ENCODE assay signal across 27 mouse cellular contexts in the genomic region with DNA sequence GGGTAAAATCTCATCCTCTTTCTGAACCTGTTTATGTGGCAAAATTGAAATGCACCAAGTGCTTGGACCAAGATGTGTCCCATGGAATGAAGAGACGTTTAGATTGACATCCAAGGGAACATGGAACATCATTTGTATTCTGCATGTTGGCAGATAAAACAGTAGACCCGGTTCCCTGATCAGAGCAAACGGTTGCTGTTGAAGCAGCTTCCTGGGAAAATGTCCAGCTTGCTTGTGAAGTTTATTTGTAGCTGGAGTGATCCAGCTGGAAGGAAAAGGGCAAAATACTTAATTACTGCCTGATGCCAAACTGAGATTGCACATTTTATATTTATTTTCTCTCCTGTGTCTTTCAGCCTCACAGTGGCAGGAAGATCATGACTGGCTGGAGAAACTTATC. TPM values are rescaled to one million over a fixed set of nuclear protein-coding genes. Genes with fewer than 3 reads are reported as not detected.
DNase-seq lines count a peak whose midpoint lies in the region; ATAC-seq lines count a peak whose summit lies in the region.
"Had no signal": no experiment of that assay in that cellular context is flagged by ENCODE, and none has a peak within 500 bp of the region (broad histone marks: within the 10 kb centered on the region; RNA-seq: fewer than 3 reads in every experiment).

No protein-coding gene starts in this region.

- peak; percentile 42 for DNase-seq in layer of hippocampus, adult 11-12 months (ENCODE audit: low spot score)
- no peak for DNase-seq in layer of hippocampus, postnatal 25 days (ENCODE audit: extremely low spot score in 1 of 2, low spot score in 1 of 2)
- DNase-seq in midbrain, embryonic 11.5 days (ENCODE audit: low spot score, missing footprints): peak; percentile 31
- peak; percentile 32 for DNase-seq in brain, embryonic 18.5 days (ENCODE audit: low read depth, low spot score)
- DNase-seq in layer of hippocampus, postnatal 14 days (ENCODE audit: low spot score in 2 of 2): peak; percentile 25 to 85
- no peak for DNase-seq in thymus, postnatal 0 days (ENCODE audit: low spot score)
- no peak for DNase-seq in heart, postnatal 36 days
- DNase-seq: adrenal gland, adult 8-10 months; cerebellum, adult 11 months; cerebellum, postnatal 36 days; gastrocnemius, postnatal 36 days; heart, postnatal 10 days; kidney, postnatal 4 days; right cerebral cortex, postnatal 25 days; thymus, adult 18-20 months had no signal

- no peaks in the 10 kb centered on the region for H3K9me3 ChIP-seq in midbrain, embryonic 11.5 days (ENCODE audit: control insufficient read depth, low read length)
- no peaks in the 10 kb centered on the region for H3K9me3 ChIP-seq in midbrain, embryonic 16.5 days (replicated peaks; ENCODE audit: control insufficient read depth, low read length, poor library complexity, severe bottlenecking)
- H3K9me3 ChIP-seq: embryonic facial prominence, embryonic 15.5 days; hindbrain, embryonic 12.5 days; liver, embryonic 15.5 days; midbrain, embryonic 12.5 days had no signal

- no peaks in the 10 kb centered on the region for H3K4me1 ChIP-seq in midbrain, embryonic 11.5 days (ENCODE audit: control insufficient read depth, insufficient read depth, low read length)
- no peaks in the 10 kb centered on the region for H3K4me1 ChIP-seq in midbrain, embryonic 16.5 days (ENCODE audit: control insufficient read depth, insufficient read depth, low read length)
- H3K4me1 ChIP-seq: embryonic facial prominence, embryonic 15.5 days; hindbrain, embryonic 12.5 days; liver, embryonic 15.5 days; midbrain, embryonic 12.5 days had no signal

- no peaks in the 10 kb centered on the region for H3K36me3 ChIP-seq in midbrain, embryonic 11.5 days (ENCODE audit: control insufficient read depth, insufficient read depth, low read length)
- no peaks in the 10 kb centered on the region for H3K36me3 ChIP-seq in midbrain, embryonic 16.5 days (ENCODE audit: control insufficient read depth, insufficient read depth, low read length)
- H3K36me3 ChIP-seq: embryonic facial prominence, embryonic 15.5 days; hindbrain, embryonic 12.5 days; liver, embryonic 15.5 days; midbrain, embryonic 12.5 days had no signal

- no peak overlapping the region for H3K9ac ChIP-seq in midbrain, embryonic 11.5 days (ENCODE audit: low read length)
- no peak overlapping the region for H3K9ac ChIP-seq in midbrain, embryonic 16.5 days (ENCODE audit: low read depth, low read length)
- H3K9ac ChIP-seq: embryonic facial prominence, embryonic 15.5 days; hindbrain, embryonic 12.5 days; liver, embryonic 15.5 days; midbrain, embryonic 12.5 days had no signal

- 78% methylated on average over 3 of the region's 3 CpGs for WGBS in midbrain, embryonic 11.5 days
- WGBS in midbrain, embryonic 16.5 days: 65% methylated on average over 3 of the region's 3 CpGs

- intact Hi-C loops in heart, postnatal 36 days (cut with DNase I): no loop called here

- no peak overlapping the region for H3K4me3 ChIP-seq in midbrain, embryonic 11.5 days (ENCODE audit: low read depth, low read length)
- no peak overlapping the region for H3K4me3 ChIP-seq in midbrain, embryonic 16.5 days (ENCODE audit: low read depth, low read length)
- H3K4me3 ChIP-seq: embryonic facial prominence, embryonic 15.5 days; hindbrain, embryonic 12.5 days; liver, embryonic 15.5 days; midbrain, embryonic 12.5 days; myocyte had no signal

- no peak overlapping the region for H3K4me2 ChIP-seq in midbrain, embryonic 11.5 days
- H3K4me2 ChIP-seq in midbrain, embryonic 16.5 days (ENCODE audit: low read length): no peak overlapping the region
- H3K4me2 ChIP-seq: embryonic facial prominence, embryonic 15.5 days; hindbrain, embryonic 12.5 days; liver, embryonic 15.5 days; midbrain, embryonic 12.5 days had no signal

- H3K27me3 ChIP-seq in midbrain, embryonic 11.5 days (ENCODE audit: control insufficient read depth, insufficient read depth, low read length): no peaks in the 10 kb centered on the region
- H3K27me3 ChIP-seq in midbrain, embryonic 16.5 days (ENCODE audit: control insufficient read depth, insufficient read depth, low read depth, low read length): no peaks in the 10 kb centered on the region
- H3K27me3 ChIP-seq: embryonic facial prominence, embryonic 15.5 days; hindbrain, embryonic 12.5 days; liver, embryonic 15.5 days; midbrain, embryonic 12.5 days had no signal

- no peak overlapping the region for H3K27ac ChIP-seq in midbrain, embryonic 11.5 days (ENCODE audit: low read depth, low read length)
- H3K27ac ChIP-seq in midbrain, embryonic 16.5 days (ENCODE audit: low read length): no peak overlapping the region
- H3K27ac ChIP-seq: embryonic facial prominence, embryonic 15.5 days; hindbrain, embryonic 12.5 days; liver, embryonic 15.5 days; macrophage; midbrain, embryonic 12.5 days had no signal

- no peak for ATAC-seq in midbrain, embryonic 11.5 days (ENCODE audit: low FRiP score)
- no peak for ATAC-seq in midbrain, embryonic 16.5 days

RNA-seq across cellular contexts. Expression of a gene that starts 26.7 kb away (rescaled TPM):
- total RNA-seq in layer of hippocampus, postnatal 25 days (2021): not detected
- not detected in 2 replicates for polyA plus RNA-seq in midbrain, embryonic 11.5 days (2014; fragmentation: Nextera tagmentation; extraction: Ambion mirVana)
- polyA plus RNA-seq in midbrain, embryonic 16.5 days (2015; fragmentation: Nextera tagmentation; extraction: Ambion mirVana): not detected in 2 replicates
- total RNA-seq in layer of hippocampus, postnatal 14 days (2021): not detected
- not detected in 2 replicates for polyA plus RNA-seq in thymus, postnatal 0 days (2015; fragmentation: Nextera tagmentation; extraction: Ambion mirVana)
- total RNA-seq in heart, postnatal 36 days (2021): not detected
- total RNA-seq: adrenal gland, adult 8-10 months; gastrocnemius, postnatal 36 days; heart, adult 8-10 months; heart, postnatal 10 days; left cerebral cortex, postnatal 10 days had no signal
- polyA plus RNA-seq: hindbrain, embryonic 12.5 days; intestine, embryonic 14.5 days; liver, embryonic 15.5 days; macrophage; myocyte; neural tube, embryonic 14.5 days; spleen, adult 2 months had no signal

Comparison
In these comparisons a context has a peak if more than half of its experiments do, and no peak if none do; other contexts are left out.
1. DNase-seq: peak in layer of hippocampus, adult 11-12 months (single experiment), midbrain, embryonic 11.5 days (single experiment), brain, embryonic 18.5 days (single experiment) and layer of hippocampus, postnatal 14 days (2 of 2); none in layer of hippocampus, postnatal 25 days (0 of 2), thymus, postnatal 0 days (single experiment) and heart, postnatal 36 days (0 of 2).